Mouse (Mus musculus) gastrocnemius, postnatal 10 days (tissue): ENCODE data around the gene B3gnt2. TPM values are rescaled to one million over a fixed set of nuclear protein-coding genes. Genes with fewer than 3 reads are reported as not detected.

Experiments
- DNase-seq: peaks from one replicate; pipeline ENCODE4 v3.0.0; 2021; ENCODE audit warnings: mixed read lengths
- total RNA-seq, 2 experiments: library from RNA; stranded (reverse); gene quantifications; 2 replicates each; pipeline ENCODE4 v1.2.3; 2021

The B3gnt2 gene
- total RNA-seq, 2 experiments from 2014 or later: 4.0 to 4.4 TPM

GRCm38 (mm10) chr11:22871628-22872306, 11.0 kb upstream of the B3gnt2 start:
- DNase-seq: no peak

- DNase-seq: no peak
Measured at GRCm38 (mm10) chr11:22868582-22868981, 7.8 kb upstream of the B3gnt2 start.

GRCm38 (mm10) chr11:22867691-22868090, 6.9 kb upstream of the B3gnt2 start:
- DNase-seq: no peak

- no peak for DNase-seq
Measured at GRCm38 (mm10) chr11:22865635-22866246, 5.0 kb upstream of the B3gnt2 start.

- no peak for DNase-seq
Measured at GRCm38 (mm10) chr11:22864305-22865060, 3.7 kb upstream of the B3gnt2 start.

- no peak for DNase-seq
Measured at GRCm38 (mm10) chr11:22863581-22863980, 2.8 kb upstream of the B3gnt2 start.

GRCm38 (mm10) chr11:22861315-22861714, 554 bp upstream of the B3gnt2 start:
- DNase-seq: no peak

GRCm38 (mm10) chr11:22859633-22860334, 977 bp downstream of the B3gnt2 start:
- DNase-seq: peak; percentile 89

- DNase-seq: no peak
Measured at GRCm38 (mm10) chr11:22859301-22859632, 1.5 kb downstream of the B3gnt2 start.

- no peak for DNase-seq
Measured at GRCm38 (mm10) chr11:22858441-22859300, 2.1 kb downstream of the B3gnt2 start.

GRCm38 (mm10) chr11:22857705-22858440, 2.9 kb downstream of the B3gnt2 start:
- no peak for DNase-seq

GRCm38 (mm10) chr11:22857106-22857704, 3.6 kb downstream of the B3gnt2 start:
- no peak for DNase-seq

- no peak for DNase-seq
Measured at GRCm38 (mm10) chr11:22856371-22856965, 4.3 kb downstream of the B3gnt2 start.

- DNase-seq: no peak
Measured at GRCm38 (mm10) chr11:22854571-22854970, 6.2 kb downstream of the B3gnt2 start.

GRCm38 (mm10) chr11:22853477-22854157, 7.1 kb downstream of the B3gnt2 start:
- DNase-seq: no peak

- DNase-seq: no peak
Measured at GRCm38 (mm10) chr11:22852510-22852909, 8.3 kb downstream of the B3gnt2 start.

- no peak for DNase-seq
Measured at GRCm38 (mm10) chr11:22851416-22851815, 9.3 kb downstream of the B3gnt2 start.

- no peak for DNase-seq
Measured at GRCm38 (mm10) chr11:22850077-22850476, 10.7 kb downstream of the B3gnt2 start.

GRCm38 (mm10) chr11:22848649-22849195, 12.0 kb downstream of the B3gnt2 start:
- DNase-seq: no peak
